Mouse (Mus musculus) limb, embryonic 10.5 days (tissue): ENCODE data around the gene Pou6f1. TPM values are rescaled to one million over a fixed set of nuclear protein-coding genes. Genes with fewer than 3 reads are reported as not detected.

Experiments
- DNase-seq: peaks from one replicate; pipeline ENCODE4 v3.0.0-alpha.2; 2017; ENCODE audit warnings: low spot score
- H3K27ac ChIP-seq: fragments of 300-500 bp; sonication (generic); 2 replicates; pipeline ENCODE4 v1.5.1; 2016; ENCODE audit warnings: mild to moderate bottlenecking
- H3K27me3 ChIP-seq: fragments of 300-500 bp; sonication (generic); 2 replicates; pipeline ENCODE4 v1.6.1; 2016; ENCODE audit warnings: low read depth, mild to moderate bottlenecking; ENCODE audit not compliant: poor library complexity, severe bottlenecking
- H3K36me3 ChIP-seq: fragments of 300-500 bp; sonication (generic); 2 replicates; pipeline ENCODE4 v1.6.1; 2016; ENCODE audit warnings: mild to moderate bottlenecking, moderate library complexity
- H3K4me1 ChIP-seq: fragments of 300-500 bp; sonication (generic); 2 replicates; pipeline ENCODE4 v1.6.1; 2016
- H3K4me3 ChIP-seq: fragments of 300-500 bp; sonication (generic); 2 replicates; pipeline ENCODE4 v1.5.1; 2016; ENCODE audit warnings: mild to moderate bottlenecking, moderate library complexity
- H3K9me3 ChIP-seq: fragments of 300-500 bp; sonication (generic); replicated peaks from 2 replicates; pipeline ENCODE4 v1.6.1; 2016; ENCODE audit warnings: mild to moderate bottlenecking
- WGBS: fragments of 180-500 bp; shearing (Covaris S2); methylation state at CpG from one replicate; pipeline ENCODE4 v1.1.7; 2016; 5-methylcytosine and 5-hydroxymethylcytosine counted together
- polyA plus RNA-seq: library from polyadenylated mRNA; unstranded; fragments of >200 nt; fragmentation: Nextera tagmentation; extraction: Ambion mirVana; gene quantifications from 2 replicates; pipeline ENCODE4 v1.2.1, GENCODE M21; 2016

The Pou6f1 gene
- polyA plus RNA-seq, 1 experiment from 2014 or later = 2.9 TPM

DNA sequence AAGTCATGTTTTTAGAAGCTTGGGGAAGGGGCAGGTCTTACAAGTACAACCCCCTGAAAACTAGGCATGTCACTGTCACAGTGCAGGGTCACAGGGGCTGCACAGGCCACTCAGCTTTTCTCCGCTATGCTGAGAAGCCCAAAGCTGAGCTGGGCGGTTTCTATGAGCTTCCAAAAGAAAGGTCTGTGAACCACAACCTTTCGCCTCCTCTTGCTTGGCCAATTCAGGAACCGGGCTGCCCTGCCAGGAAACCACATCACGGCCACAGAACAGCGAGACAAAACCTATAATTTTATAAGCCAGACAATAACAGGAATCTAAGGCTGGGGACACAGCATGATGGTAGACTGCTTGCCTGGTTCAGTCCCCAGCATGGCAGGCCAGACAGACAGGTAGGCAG, 11.5 kb downstream of the Pou6f1 start:
- 87% methylated on average over 6 of the region's 6 CpGs for WGBS
- Histone ChIP-seq H3K36me3 (peaks cover 6% of the 10 kb centered on the region; the same call in 1 of the 2 replicates), H3K4me1 (no peaks in the 10 kb centered on the region; the same call in 1 of the 2 replicates), H3K27ac (no peak overlapping the region), H3K27me3 (peaks cover under 1% of the 10 kb centered on the region; the same call in 1 of the 2 replicates), H3K4me3 (no peak overlapping the region), H3K9me3 (no peaks in the 10 kb centered on the region)
- DNase-seq = no peak

DNA sequence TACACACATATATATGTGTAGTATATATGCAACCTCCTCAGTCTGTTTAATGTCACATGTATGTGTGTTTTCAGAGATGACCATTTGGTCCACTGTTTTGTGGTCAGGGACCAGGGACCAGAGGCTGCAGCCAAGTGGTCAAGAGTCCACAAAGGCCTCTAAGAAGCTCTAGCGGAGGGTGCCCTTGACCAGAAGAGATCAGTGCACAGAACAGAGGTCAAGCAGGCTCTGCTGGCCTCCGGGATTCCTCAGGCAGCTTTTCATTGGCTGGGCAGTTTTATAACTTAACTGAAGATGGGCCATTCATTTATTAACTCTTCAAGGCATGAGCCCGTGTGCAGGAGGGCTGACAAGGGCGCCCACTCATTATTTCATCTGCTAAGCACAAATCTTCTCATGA, 12.6 kb downstream of the Pou6f1 start:
- WGBS = 75% methylated on average over 4 of the region's 4 CpGs
- Histone ChIP-seq H3K4me3 (no peak overlapping the region), H3K4me1 (no peaks in the 10 kb centered on the region; the same call in 1 of the 2 replicates), H3K9me3 (no peaks in the 10 kb centered on the region), H3K27ac (no peak overlapping the region), H3K36me3 (peaks cover 6% of the 10 kb centered on the region; the same call in 1 of the 2 replicates), H3K27me3 (peaks cover 8% of the 10 kb centered on the region; the same call in 1 of the 2 replicates)
- no peak for DNase-seq

DNA sequence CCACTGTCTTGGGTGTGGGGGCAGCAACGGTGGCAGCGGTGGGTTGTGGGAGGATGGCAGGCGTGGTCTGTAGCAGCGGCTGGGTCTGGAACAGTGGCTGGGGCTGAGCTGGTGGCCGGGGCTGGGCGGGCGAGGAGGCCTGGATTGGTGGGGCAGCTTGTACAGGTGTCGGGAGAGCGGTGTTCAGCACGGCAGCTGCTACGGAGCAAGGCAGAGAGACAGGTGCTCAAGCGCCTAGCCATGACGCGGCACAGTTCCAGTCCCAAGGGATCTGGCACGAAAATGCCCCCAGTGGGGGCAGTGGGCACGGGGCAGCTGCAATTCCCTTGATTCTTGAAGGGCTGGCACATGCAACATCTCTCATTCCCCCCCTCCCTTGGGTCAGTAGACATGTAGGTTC, 13.9 kb downstream of the Pou6f1 start:
- no peak overlapping the region for H3K27ac ChIP-seq
- no peaks in the 10 kb centered on the region; the same call in 1 of the 2 replicates for H3K4me1 ChIP-seq
- peaks cover 6% of the 10 kb centered on the region; the same call in 1 of the 2 replicates for H3K36me3 ChIP-seq
- H3K27me3 ChIP-seq = peaks cover 8% of the 10 kb centered on the region; the same call in 1 of the 2 replicates
- WGBS = 93% methylated on average over 16 of the region's 16 CpGs
- H3K9me3 ChIP-seq = no peaks in the 10 kb centered on the region
- H3K4me3 ChIP-seq = no peak overlapping the region
- DNase-seq = no peak

DNA sequence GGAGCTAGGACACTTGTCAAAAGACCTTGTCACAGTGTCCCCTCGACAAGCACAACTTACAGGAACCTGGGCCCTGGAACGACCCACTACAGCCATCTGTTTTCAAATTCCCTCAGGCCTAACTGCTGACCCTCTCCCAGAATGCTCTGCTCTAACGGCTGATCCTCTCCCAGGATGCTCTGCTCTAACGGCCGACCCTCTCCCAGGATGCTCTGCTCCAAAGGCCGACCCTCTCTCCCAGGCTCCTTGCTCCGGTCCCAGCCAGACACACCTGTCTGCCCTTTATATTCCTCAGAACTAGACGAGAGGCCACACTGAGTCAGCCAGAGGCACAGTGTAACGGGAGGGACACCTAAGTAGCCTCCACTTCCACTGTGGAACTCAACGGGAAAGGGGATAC, 19.7 kb downstream of the Pou6f1 start:
- no peaks in the 10 kb centered on the region for H3K4me1 ChIP-seq
- DNase-seq = no peak

DNA sequence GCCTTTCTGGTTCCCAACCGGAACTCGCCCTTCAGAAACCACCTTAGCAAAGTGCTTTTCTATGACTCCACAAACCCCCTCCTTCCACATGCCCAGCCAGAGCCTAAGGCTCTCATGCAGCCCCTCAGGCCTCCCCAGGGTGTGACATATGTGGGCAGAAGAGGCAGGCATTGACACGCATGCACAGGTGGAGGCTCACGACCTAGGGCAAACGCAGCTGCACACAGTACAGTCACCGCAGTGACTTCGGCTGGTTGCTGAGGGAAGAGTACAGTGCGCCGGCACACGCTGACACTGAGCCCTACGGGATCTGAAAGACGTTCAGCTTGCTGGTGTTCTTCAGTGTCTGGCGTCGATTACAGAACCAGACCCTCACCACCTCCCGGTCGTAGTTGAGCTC, 21.8 kb downstream of the Pou6f1 start:
- Histone ChIP-seq H3K4me3 (no peak overlapping the region), H3K9me3 (no peaks in the 10 kb centered on the region), H3K27ac (no peak overlapping the region), H3K27me3 (peaks cover 4% of the 10 kb centered on the region; the same call in 1 of the 2 replicates), H3K36me3 (no peaks in the 10 kb centered on the region), H3K4me1 (no peaks in the 10 kb centered on the region; the same call in 1 of the 2 replicates)
- WGBS = 87% methylated on average over 16 of the region's 16 CpGs
- no peak for DNase-seq

More for the DNA sequence above, 19.7 kb downstream of the Pou6f1 start:
- Histone ChIP-seq H3K27ac (no peak overlapping the region), H3K27me3 (peaks cover 8% of the 10 kb centered on the region; the same call in 1 of the 2 replicates), H3K4me3 (no peak overlapping the region), H3K9me3 (no peaks in the 10 kb centered on the region), H3K36me3 (no peaks in the 10 kb centered on the region)
- WGBS = 91% methylated on average over 10 of the region's 10 CpGs

GRCm38 (mm10) chr15:100576810-100577209, 23.0 kb downstream of the Pou6f1 start:
- 81% methylated on average over 6 of the region's 6 CpGs for WGBS
- no peak overlapping the region for H3K4me3 ChIP-seq
- no peak overlapping the region for H3K27ac ChIP-seq
- no peaks in the 10 kb centered on the region; the same call in 1 of the 2 replicates for H3K4me1 ChIP-seq
- H3K27me3 ChIP-seq = no peaks in the 10 kb centered on the region
- no peaks in the 10 kb centered on the region for H3K36me3 ChIP-seq
- DNase-seq = no peak
- H3K9me3 ChIP-seq = no peaks in the 10 kb centered on the region

- DNase-seq = no peak
- H3K27ac ChIP-seq = no peak overlapping the region
These were observed 23.4 kb downstream of the Pou6f1 start for GRCm38 (mm10) chr15:100576392-100576791.

GRCm38 (mm10) chr15:100575366-100575765, 24.4 kb downstream of the Pou6f1 start:
- H3K9me3 ChIP-seq = no peaks in the 10 kb centered on the region
- H3K27ac ChIP-seq = no peak overlapping the region
- DNase-seq = no peak
- H3K4me3 ChIP-seq = no peak overlapping the region
- H3K36me3 ChIP-seq = no peaks in the 10 kb centered on the region
- WGBS = 89% methylated on average over 12 of the region's 12 CpGs
- no peaks in the 10 kb centered on the region for H3K27me3 ChIP-seq
- no peaks in the 10 kb centered on the region; the same call in 1 of the 2 replicates for H3K4me1 ChIP-seq

More at GRCm38 (mm10) chr15:100576392-100576791, 23.4 kb downstream of the Pou6f1 start:
- Histone ChIP-seq H3K27me3 (no peaks in the 10 kb centered on the region), H3K9me3 (no peaks in the 10 kb centered on the region), H3K4me1 (no peaks in the 10 kb centered on the region; the same call in 1 of the 2 replicates), H3K36me3 (no peaks in the 10 kb centered on the region), H3K4me3 (no peak overlapping the region)
- 91% methylated on average over 6 of the region's 6 CpGs for WGBS

- Histone ChIP-seq H3K27ac (no peak overlapping the region), H3K27me3 (no peaks in the 10 kb centered on the region), H3K36me3 (no peaks in the 10 kb centered on the region), H3K4me3 (no peak overlapping the region), H3K4me1 (no peaks in the 10 kb centered on the region; the same call in 1 of the 2 replicates), H3K9me3 (no peaks in the 10 kb centered on the region)
- no peak for DNase-seq
- WGBS = 67% methylated on average over 2 of the region's 2 CpGs
These were observed 25.4 kb downstream of the Pou6f1 start for GRCm38 (mm10) chr15:100574378-100574777.

DNA sequence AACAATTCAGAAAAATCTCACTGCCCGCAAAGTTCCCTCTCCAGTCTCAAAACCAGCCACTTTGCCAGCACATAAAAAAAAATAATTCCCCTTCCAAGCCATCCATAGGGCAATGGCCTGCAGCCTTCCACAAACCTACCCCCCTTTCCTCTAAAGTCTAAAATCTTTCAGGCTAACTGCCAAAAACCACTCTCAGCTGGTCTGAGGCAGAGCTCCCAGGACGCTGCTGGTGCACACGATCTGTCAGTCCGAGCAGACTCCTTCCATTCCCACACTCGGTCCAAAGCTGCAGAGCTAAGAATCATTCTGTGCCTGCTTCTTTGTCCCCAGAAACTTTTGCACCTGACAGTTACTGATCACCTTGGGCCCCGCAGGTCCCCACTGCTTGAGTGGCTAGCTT, 25.8 kb downstream of the Pou6f1 start:
- H3K27me3 ChIP-seq = no peaks in the 10 kb centered on the region
- H3K36me3 ChIP-seq = no peaks in the 10 kb centered on the region
- no peak overlapping the region for H3K27ac ChIP-seq
- no peak for DNase-seq
- H3K4me3 ChIP-seq = no peak overlapping the region
- H3K4me1 ChIP-seq = no peaks in the 10 kb centered on the region; the same call in 1 of the 2 replicates
- WGBS = 66% methylated on average over 6 of the region's 6 CpGs
- H3K9me3 ChIP-seq = no peaks in the 10 kb centered on the region

DNA sequence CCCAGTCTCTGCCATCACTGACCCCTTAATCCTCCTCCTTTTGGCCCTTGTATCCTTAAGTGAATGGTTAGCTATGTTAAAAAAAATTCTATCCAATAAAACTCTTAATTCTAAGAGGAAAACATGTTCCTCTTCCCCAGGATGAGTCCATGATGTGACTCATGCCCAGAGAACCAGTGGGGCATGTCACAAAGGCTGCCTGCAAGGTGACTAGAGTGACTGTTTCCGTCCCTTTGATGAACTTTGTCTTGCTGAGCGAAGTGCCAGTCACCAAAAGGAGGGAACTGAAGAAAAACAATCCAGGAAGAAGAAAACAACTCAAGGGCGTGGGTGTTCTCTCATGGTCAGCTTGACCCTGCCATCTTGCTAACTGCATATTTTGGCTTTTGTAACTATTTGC, 30.5 kb downstream of the Pou6f1 start:
- Histone ChIP-seq H3K4me1 (no peaks in the 10 kb centered on the region; the same call in 1 of the 2 replicates), H3K9me3 (no peaks in the 10 kb centered on the region), H3K36me3 (no peaks in the 10 kb centered on the region), H3K27ac (no peak overlapping the region), H3K4me3 (no peak overlapping the region), H3K27me3 (no peaks in the 10 kb centered on the region)
- DNase-seq = no peak
- WGBS = 78% methylated on average over 3 of the region's 3 CpGs

GRCm38 (mm10) chr15:100566531-100566930, 33.3 kb downstream of the Pou6f1 start:
- no peaks in the 10 kb centered on the region for H3K9me3 ChIP-seq
- no peak overlapping the region for H3K4me3 ChIP-seq
- H3K36me3 ChIP-seq = no peaks in the 10 kb centered on the region
- 68% methylated on average over 2 of the region's 2 CpGs for WGBS
- DNase-seq = no peak
- H3K27me3 ChIP-seq = no peaks in the 10 kb centered on the region
- H3K4me1 ChIP-seq = no peaks in the 10 kb centered on the region
- H3K27ac ChIP-seq = no peak overlapping the region

GRCm38 (mm10) chr15:100557705-100558433, 41.9 kb downstream of the Pou6f1 start:
- Histone ChIP-seq H3K36me3 (no peaks in the 10 kb centered on the region), H3K27ac (no peak overlapping the region), H3K27me3 (no peaks in the 10 kb centered on the region), H3K9me3 (no peaks in the 10 kb centered on the region), H3K4me1 (no peaks in the 10 kb centered on the region), H3K4me3 (no peak overlapping the region)
- 89% methylated on average over 5 of the region's 5 CpGs for WGBS
- DNase-seq = no peak
